Mouse (Mus musculus) frontal cortex, postnatal 25 days (tissue): Measurements from ENCODE around the gene Ptges2.

Source experiments
- DNase-seq, 2 experiments: peaks; one replicate each; pipeline ENCODE4 v3.0.0; 2022; ENCODE audit warnings: low spot score in 2 of 2

Gene Ptges2

DNA sequence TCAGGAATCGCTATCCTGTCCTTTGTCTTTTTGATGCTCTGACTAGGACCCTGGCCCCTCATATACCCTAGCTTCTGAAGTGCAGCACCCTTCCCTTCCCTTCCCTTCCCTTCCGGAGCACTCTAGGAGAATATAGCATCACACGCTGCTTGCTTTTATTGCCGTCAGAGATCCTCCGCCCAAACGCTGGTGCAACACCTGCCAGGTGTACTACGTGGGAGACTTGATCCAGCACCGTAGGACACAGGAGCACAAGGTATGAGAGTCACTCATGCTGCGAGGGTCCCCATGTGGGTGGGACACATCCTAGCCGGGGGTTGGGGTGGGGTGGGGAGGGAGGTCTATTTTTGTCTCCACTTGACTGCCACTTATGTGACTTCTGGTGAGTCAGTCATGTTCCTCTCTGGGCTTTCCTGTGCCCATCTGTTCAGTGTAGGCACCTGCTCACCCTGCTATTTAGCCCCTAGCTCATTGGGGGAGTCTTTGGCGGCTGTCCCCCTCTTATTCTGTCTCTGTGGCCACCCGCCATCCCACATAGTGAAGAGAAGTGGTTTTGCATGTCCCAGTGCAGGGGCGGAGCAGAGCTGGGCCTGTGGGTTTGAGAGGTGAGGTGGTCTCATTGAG, 20.3 kb upstream of the Ptges2 start:
- no peak for DNase-seq

DNA sequence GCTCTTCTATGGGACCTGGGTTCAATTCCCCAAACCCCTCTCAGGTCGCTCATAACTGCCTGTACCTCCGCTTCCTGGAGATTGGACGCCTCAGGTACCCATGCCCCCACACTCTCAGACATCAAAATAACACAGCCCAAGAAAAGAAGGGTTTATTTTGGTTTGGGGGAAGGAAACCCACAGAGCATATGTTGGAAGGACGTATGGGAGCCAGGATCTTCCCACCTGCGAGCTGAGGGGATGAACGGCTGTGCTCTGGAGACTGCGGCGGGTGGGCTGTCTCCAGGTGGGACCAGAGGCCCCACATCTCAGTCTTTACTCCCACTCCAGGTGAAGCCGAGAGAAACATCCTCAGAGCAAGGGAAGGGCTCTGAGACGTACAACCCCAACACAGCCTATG, 18.7 kb upstream of the Ptges2 start:
- no peak for DNase-seq

GRCm38 (mm10) chr2:32380001-32380500, 15.6 kb upstream of the Ptges2 start:
- no peak for DNase-seq

DNA sequence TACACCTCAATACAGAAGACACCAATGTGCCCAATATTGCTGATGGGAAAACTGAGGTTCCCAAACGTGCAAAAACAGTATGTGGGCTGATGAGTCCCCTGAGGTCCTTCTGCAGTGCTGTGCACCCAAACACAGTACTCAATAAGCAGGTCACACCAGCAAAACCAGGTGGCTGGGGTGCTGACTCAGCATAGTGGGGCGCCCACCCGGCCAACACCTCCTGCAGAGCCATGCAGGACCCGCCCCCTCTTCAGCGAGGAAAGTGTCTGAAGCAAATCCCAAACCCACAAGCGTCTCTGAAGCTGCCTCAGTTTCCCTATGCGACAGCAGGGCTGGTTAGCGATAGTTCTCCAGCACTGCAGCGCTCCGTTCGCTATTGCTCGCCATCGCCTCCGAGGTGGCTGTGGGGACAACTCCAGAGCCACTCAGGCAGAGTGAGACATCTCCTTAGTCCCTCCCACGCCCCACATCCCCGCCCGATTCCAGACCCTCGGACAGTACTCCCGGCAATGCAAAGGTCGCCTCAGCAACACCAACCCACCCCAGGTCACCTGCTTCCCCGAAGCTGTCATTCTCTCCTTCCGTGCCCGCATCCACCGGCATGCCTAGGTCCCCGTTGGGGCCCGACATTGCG, 14.4 kb upstream of the Ptges2 start:
- DNase-seq: no peak

DNA sequence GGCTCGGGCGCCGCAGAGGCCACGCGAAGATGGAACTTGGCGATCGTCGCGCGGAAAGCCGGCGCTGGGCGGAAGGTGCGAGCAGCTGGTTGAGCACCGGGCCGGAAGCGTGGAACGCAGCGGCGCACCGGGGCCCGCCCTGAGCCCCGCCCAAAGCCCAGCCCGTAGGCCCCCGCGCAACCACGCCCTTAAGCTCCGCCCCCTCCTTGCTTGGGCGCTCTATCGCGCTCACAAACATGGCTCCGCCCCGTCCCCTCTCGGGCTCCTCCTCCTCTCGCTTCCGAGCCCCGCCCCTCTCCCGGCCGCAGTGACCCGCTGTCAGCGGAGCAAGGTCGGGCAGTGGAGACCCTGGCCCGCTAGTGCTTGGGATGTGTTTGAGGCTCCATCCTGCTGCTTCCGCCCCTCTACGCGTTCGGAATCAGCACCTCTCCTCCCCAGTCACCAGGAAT, 13.9 kb upstream of the Ptges2 start, which contains the start of gene 1110008P14Rik:
Gene 1110008P14Rik (minus strand): TSS at position 164 of the 449 bp plus-strand sequence.
- DNase-seq: peak; percentile 74 to 88

GRCm38 (mm10) chr2:32382689-32383088, 13.0 kb upstream of the Ptges2 start:
- DNase-seq: no peak

DNA sequence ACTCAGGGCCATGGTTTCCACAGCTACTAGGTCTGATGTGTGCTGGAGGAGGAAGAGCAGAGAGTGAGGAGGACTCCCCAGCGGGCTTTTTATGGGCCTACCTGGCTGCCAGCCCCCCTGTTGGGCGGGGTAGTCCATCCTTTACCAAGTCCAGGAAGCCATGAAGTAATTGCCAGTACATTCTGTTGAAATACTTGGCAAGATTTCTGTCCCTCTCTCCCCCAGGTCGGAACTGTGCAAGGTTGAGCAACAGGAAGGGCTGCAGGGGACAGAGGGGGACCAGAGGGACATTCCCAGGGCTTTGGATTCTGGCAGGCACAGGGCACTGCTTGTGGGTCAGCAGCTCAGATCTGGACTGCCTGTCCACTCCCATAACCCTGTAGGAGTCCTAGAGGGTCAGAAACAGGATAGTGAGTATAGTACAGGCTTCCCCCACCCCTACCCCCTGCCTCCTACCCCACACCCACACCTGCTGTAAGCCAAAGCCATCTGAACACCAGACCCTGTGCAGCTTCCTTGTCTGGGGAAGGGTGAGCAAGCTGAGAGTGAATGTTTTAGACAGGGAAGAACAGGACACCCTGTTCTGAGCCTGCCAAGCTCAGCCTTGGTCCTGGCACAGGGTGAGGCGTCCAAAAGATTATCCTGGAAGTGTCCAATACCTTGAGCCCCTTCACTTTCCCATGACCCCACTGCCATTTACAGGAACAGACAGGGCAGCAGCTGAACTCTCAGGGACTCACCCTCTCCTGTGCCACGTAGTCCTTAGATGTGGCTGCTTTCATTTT, 7.8 kb upstream of the Ptges2 start, which contains the start of gene Lcn2:
Gene Lcn2 (minus strand): TSS at position 547 of the 785 bp plus-strand sequence.
- DNase-seq: no peak

GRCm38 (mm10) chr2:32389157-32389556, 6.5 kb upstream of the Ptges2 start:
- DNase-seq: no peak

DNA sequence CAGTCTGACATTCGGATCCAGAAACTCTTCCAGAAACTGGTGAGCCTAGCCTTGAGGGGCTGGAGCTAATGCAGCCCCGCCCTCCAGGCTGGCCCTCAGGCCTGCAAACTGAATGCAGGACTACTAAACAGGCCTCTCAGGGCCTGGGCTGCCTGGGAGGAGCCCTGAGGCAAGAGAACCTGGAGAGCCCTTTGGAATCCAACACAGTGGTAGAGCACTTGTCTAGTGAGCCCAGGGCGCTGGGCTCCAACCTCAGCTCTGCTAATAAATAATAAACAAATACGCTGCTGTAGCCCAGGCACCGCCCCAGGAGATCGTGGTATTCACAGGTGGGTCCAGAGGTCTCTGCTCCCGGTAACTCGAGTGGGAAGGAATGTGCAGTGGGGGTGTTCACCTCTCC, 4.8 kb upstream of the Ptges2 start:
- DNase-seq: no peak

DNA sequence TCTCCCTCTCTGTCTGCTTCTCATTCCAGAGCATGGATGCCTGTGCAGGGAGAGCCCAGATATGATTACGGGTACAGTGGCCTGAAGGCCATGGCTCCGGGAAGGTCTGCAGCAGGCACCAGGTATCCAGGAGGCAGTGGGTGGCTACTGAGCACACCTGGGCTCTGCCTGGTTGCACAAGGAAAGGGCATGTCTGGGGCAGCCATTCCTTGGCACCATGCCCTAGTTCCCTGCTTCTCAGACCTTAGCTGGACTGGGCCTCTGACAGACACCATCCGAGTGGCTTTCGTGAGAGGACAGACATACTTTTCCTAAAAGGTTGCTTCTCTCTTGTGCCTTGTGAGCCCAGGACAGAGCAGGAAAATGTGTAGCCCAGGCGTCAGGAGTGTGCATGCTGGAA, 3.6 kb upstream of the Ptges2 start:
- DNase-seq: no peak

- DNase-seq: no peak
Measured at GRCm38 (mm10) chr2:32394973-32395372, 723 bp upstream of the Ptges2 start.

GRCm38 (mm10) chr2:32395946-32396621, 388 bp downstream of the Ptges2 start:
- DNase-seq: peak in 1 of 2 experiments; percentile 86

DNA sequence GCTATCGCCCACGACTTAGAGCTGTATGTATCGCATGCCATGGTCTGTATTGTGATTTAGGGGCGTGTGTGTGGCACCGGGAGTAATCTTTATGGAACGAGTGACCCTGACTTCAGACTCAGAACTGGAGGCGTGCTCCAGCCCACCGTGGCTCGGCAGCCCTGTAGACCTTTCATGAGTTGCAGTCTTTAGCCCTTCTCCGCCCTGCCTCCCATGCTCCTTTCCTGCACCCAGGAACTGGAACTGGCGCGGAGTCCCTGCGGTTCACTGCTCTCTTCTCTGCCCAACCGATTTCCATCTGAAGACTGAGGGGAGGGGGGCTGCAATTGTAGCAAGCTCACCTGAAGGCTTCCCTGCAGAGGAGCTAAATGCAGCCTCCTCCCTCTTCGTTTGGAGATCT, 999 bp downstream of the Ptges2 start:
- DNase-seq: no peak

DNA sequence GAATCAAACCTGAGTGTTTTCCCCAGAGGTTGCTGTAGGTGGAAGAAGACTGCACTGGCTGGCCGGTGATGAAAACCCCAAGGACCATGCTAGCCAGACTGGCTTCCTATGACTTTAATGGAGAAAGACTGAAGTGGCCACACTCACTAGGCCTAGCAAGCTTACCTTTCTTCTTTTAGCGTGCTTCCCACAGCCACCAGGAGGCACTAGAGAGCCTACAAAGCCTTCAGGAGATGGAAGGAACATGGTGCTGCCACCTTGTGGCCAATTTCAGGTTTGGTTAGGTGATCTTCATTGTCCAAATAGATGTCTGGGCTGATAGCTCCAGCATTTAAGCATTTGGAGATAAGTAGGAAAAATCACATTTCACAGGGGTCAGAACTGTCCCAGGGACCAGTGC, 9.0 kb downstream of the Ptges2 start:
- peak; percentile 96 to 97 for DNase-seq

DNA sequence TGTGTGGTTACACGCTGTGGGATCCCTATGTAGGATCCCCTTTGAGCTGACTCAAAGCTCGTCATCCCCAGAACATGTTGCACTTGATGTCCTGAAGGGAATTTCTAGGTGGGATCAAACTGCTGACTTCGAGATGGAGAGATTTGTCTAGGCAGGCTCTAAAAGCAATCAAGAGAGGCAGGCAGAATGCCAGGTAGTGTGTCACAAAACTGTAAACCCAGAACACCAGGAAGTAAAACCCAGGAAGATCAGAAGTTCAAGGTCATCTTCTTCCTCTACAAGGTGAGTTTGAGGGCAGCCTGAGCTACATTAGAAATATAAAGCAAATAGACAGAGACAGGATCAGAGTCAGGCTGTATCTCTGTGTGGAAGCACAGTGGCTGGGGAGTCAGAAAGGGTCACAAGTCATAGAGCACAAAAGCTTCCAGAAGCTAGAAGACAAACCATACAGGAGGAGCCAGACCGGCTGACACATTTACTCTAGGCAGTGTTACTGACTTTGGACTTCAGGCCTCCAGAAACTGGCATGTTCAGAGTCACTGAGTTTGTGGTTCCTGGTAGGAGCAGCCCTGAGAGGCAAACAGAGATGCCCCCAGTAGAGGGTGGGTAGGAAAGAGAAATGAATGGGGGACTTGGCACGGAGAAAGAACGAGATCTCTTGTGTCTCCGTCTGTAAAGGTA, 11.6 kb downstream of the Ptges2 start:
- DNase-seq: no peak

DNA sequence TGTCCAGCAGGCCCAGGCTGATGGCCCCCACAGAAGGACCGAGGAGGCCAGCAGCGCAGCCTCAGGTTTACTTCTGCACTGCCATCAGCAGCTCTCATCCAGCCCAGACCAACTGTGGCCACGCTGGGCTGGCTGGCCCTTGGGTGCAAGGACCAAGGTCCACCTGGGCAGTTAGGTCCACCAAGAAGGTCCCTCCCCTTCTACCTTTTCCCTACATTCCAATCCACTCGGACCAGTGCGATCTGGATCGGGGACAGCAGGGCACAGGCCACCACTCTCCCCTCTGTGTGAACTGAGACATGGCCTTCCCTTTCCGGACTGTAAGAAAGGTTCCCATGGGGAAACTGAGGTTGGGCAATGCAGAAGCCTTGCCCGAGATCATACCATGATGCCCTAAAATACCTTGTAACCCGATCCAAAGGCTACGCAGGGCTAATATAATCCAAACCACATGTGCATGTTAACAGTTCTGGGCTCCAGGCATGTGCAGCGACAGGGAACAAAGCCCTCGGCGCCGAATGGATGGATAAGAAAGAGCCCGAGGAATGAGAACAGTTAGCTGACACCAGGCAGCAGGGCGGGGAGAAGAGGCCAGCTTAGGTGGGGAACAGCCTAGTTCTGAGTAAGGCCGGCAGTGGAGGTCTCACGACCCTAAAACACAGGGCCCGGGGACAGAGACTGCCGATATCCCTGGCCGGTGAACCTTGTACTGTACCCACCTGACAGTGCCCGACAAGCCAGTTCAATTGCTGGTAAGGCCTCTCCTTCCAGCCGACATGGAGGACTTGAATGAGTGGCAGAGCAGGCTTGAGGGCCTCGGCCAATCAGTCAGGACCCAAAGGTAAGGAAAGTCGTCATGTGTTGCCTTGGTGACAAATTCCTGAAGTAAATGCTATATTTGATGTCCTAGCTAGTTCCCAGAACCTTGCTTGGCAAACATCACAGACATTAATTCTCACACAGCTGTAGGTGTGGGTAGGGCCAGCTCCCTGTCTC, 13.0 kb downstream of the Ptges2 start:
- no peak for DNase-seq

DNA sequence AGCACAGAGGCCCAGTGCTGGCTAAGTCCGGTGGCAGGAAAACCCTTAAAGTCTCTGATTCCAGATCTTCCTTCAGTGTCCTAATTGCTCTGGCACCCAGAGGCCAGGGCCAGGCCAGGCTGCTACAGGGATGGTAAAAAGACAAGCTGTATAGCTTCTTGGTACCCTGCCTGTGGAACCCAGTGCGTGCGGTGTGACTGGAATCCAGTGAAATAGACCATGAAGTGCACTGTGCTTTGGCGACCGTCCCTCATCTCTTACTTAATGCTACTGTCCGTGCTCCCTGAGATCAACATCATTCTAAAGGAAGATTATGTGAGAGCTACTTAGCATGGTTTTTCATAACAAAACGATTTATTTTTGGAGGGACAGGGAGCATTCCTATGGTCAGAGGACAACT, 15.7 kb downstream of the Ptges2 start:
- no peak for DNase-seq

DNA sequence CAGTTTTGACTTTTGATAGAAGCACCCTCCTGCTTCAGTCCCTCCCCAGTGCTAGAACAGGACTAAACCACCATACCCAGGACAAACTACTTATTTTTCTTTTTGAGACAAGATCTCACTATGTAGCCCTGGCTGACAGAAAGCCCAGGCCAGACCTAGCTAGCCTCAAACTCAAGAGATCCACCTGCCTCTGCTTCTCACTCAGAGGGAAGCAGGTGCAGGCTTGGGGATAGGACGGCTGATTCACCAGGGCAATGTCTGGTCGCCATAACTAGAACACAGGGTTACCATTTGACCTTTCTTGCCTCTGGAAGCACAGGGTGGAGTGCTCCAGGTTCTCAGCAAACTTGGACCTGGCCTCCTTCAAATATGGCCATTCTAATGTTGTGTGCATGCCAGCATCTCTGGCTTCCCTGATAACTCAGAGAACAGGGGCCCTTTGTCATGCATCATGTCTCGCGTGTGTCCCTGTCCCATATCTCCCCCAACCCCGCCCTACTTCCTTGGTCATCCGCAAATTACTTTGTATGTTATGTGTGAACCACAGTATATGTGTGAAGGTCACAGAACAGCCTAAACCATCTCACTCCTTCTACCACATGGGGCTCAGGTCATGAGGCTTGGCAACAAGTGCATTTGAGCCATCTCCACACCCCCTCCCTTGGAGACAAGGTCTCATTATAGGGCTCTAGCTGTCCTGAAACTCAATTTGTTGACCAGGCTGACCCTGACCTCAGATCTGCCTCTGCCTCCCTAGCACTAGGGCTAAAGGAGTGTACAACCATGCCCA, 17.2 kb downstream of the Ptges2 start:
- DNase-seq: no peak

- DNase-seq: no peak
Measured at GRCm38 (mm10) chr2:32413936-32414335, 18.2 kb downstream of the Ptges2 start.
